Mouse (Mus musculus) kidney, adult 2 months (tissue): ENCODE data around the gene Cmc1.
"Not testable (repeated sequence)": the region's sequence is repeated elsewhere in the genome, so short reads cannot be mapped to it uniquely, and the experiment has no call there.

ENCODE experiments used
- CTCF ChIP-seq: fragments of 200-500 bp; conservative IDR thresholded peaks from 2 replicates; pipeline ENCODE4 v1.5.1; 2011; ENCODE audit warnings: low read depth, mild to moderate bottlenecking, control low read depth, low read length, moderate library complexity, mixed read lengths; ENCODE audit not compliant: insufficient read depth, insufficient read length
- POLR2A ChIP-seq: fragments of 200-500 bp; IDR thresholded peaks from one replicate; pipeline ENCODE4 v1.6.1; 2011; ENCODE audit warnings: low read depth, low read length, control low read depth

DNA sequence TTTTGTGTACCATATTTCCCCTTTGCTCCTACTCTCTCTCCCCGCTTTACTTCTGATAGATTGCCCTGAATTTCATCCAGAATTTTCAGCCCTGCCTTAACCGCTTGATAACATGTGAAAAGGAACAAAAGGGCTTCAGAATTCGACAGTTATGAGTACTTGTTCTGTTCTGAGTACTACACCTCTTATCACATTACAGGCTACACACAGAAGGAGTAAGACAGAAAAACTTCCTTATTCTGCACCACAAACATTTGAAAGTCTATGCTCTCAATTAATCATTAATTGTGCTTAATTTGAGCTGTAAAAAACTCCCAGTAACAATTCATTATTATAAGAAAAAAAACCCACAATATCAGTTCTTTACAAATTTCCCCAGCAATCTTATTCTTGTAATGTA lies 9.6 kb downstream of the Cmc1 start:
- not testable (repeated sequence) for TF ChIP-seq CTCF, POLR2A
